Mouse (Mus musculus) liver, embryonic 12.5 days (tissue): Measurements from ENCODE around the gene Palm. TPM values are rescaled to one million over a fixed set of nuclear protein-coding genes. Genes with fewer than 3 reads are reported as not detected.

ENCODE experiments used
- ATAC-seq: fragments of 200-750 bp; cut with Nextera tagmentation; 2 replicates; pipeline ENCODE4 v1.8.0; 2017; ENCODE audit warnings: moderate number of reproducible peaks, mild to moderate bottlenecking, moderate library complexity
- H3K27ac ChIP-seq: fragments of 300-500 bp; sonication (generic); 2 replicates; pipeline ENCODE4 v1.5.1; 2016; ENCODE audit warnings: mild to moderate bottlenecking
- H3K27me3 ChIP-seq: fragments of 300-500 bp; sonication (generic); replicated peaks from 2 replicates; pipeline ENCODE4 v1.6.1; 2016; ENCODE audit warnings: mild to moderate bottlenecking, moderate library complexity
- H3K36me3 ChIP-seq: fragments of 300-500 bp; sonication (generic); 2 replicates; pipeline ENCODE4 v1.6.1; 2016; ENCODE audit warnings: mild to moderate bottlenecking, moderate library complexity
- H3K4me1 ChIP-seq: fragments of 300-500 bp; sonication (generic); 2 replicates; pipeline ENCODE4 v1.6.1; 2016
- H3K4me2 ChIP-seq: fragments of 300-500 bp; sonication (generic); 2 replicates; pipeline ENCODE4 v1.6.1; 2016; ENCODE audit warnings: mild to moderate bottlenecking, moderate library complexity
- H3K4me3 ChIP-seq: fragments of 300-500 bp; sonication (generic); 2 replicates; pipeline ENCODE4 v1.5.1; 2016; ENCODE audit warnings: mild to moderate bottlenecking, moderate library complexity
- H3K9ac ChIP-seq: fragments of 300-500 bp; sonication (generic); 2 replicates; pipeline ENCODE4 v1.6.1; 2016; ENCODE audit warnings: mild to moderate bottlenecking, moderate library complexity
- H3K9me3 ChIP-seq: fragments of 300-500 bp; sonication (generic); replicated peaks from 2 replicates; pipeline ENCODE4 v1.6.1; 2016; ENCODE audit warnings: mild to moderate bottlenecking, moderate library complexity
- whole genome bisulfite sequencing: fragments of 180-500 bp; shearing (Covaris S2); methylation state at CpG from one replicate; pipeline ENCODE4 v1.1.7; 2016; ENCODE audit not compliant: insufficient replicate concordance; 5-methylcytosine and 5-hydroxymethylcytosine counted together
- polyA plus RNA-seq: library from polyadenylated mRNA; unstranded; fragments of >200 nt; fragmentation: Nextera tagmentation; extraction: Ambion mirVana; gene quantifications from 2 replicates; pipeline ENCODE4 v1.2.1, GENCODE M21; 2016

The Palm gene
- polyA plus RNA-seq, 1 experiment from 2014 or later = 13.2 TPM

- peak; percentile 20 for ATAC-seq
- H3K9ac ChIP-seq = peak overlapping the region; percentile 97
- H3K4me3 ChIP-seq = peak overlapping the region; percentile 93
- under 1% methylated on average over 82 of the region's 83 CpGs for WGBS
- no peaks in the 10 kb centered on the region for H3K27me3 ChIP-seq
- H3K9me3 ChIP-seq = no peaks in the 10 kb centered on the region
- H3K4me2 ChIP-seq = peak overlapping the region; percentile 98
- H3K4me1 ChIP-seq = peaks cover 81% of the 10 kb centered on the region
- peak overlapping the region; percentile 99 for H3K27ac ChIP-seq
- peaks cover 43% of the 10 kb centered on the region for H3K36me3 ChIP-seq
These were observed 61.6 kb downstream of the Palm start for GRCm38 (mm10) chr10:79854801-79855541.

- H3K9me3 ChIP-seq = no peaks in the 10 kb centered on the region
- H3K9ac ChIP-seq = peak overlapping the region; percentile 97
- H3K4me1 ChIP-seq = peaks cover 74% of the 10 kb centered on the region
- WGBS = 2% methylated on average over 10 of the region's 10 CpGs
- peaks cover 50% of the 10 kb centered on the region for H3K36me3 ChIP-seq
- no peak for ATAC-seq
- peak overlapping the region; percentile 93 for H3K4me3 ChIP-seq
- no peaks in the 10 kb centered on the region for H3K27me3 ChIP-seq
- peak overlapping the region; percentile 99 for H3K27ac ChIP-seq
- H3K4me2 ChIP-seq = peak overlapping the region; percentile 98
These were observed 62.3 kb downstream of the Palm start for GRCm38 (mm10) chr10:79855558-79856184.

DNA sequence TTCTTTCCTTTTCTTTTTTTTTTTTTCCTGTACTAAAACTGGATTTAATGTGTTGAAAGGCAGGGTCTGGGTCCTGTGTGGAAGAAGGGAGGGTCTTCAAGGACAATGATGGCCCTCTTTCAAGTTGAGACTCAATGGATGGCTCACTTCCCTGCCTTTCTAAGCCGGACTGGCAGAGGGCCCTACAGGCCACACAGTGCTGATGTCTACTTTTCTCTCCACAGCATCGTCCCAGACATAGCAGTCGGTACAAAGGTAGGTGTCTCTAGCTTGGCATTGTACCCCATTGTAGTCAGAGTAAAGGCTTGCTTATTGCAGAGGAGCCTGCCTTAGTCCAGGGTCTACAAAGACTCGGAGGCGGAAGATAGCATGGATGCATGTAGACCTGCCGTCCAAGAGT lies 62.9 kb downstream of the Palm start:
- no peak for ATAC-seq
- Histone ChIP-seq H3K9ac (peak overlapping the region; percentile 97), H3K9me3 (no peaks in the 10 kb centered on the region), H3K36me3 (peaks cover 56% of the 10 kb centered on the region), H3K27ac (peak overlapping the region; percentile 99), H3K4me1 (peaks cover 68% of the 10 kb centered on the region), H3K4me3 (peak overlapping the region; percentile 93), H3K27me3 (no peaks in the 10 kb centered on the region), H3K4me2 (peak overlapping the region; percentile 98)
- WGBS = 46% methylated on average over 6 of the region's 6 CpGs

DNA sequence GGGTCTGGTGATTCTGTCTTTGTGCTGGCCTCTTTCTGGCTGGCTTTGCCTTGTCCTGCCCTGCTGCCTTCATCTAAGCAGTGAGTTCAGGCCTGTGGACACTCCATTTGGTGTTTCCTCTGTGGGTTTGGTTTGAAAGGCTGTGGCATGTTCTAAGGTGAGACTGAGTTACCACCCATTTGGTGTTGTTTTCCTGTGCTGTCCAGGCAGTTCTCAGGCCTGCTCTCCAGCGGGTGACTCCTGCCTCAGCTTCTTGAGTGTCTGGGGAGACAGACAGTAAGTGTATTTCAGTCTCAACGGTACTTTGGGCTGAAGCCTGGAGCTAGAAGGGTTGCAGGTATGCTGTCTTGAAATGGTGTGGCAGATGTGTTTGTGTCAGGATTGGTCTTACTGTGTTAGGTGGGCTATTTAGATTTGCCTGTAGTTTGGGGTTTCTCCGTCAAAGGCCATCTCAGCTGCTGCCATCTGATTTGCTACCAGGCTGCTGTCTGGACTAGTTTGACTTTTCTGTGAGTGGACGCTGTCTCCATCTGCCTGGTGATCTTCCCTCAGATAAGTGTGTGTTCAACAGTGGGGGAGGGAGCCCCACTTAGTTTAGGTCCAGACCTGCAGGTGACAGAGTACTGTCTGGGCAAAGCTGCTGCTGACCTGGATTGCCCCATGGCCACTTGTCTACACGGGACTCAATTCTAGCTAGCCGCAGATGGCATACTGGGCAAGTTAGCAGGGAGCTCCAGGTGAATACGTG lies 63.5 kb downstream of the Palm start:
- no peaks in the 10 kb centered on the region for H3K9me3 ChIP-seq
- H3K4me2 ChIP-seq = peak overlapping the region; percentile 98
- H3K36me3 ChIP-seq = peaks cover 62% of the 10 kb centered on the region
- peak overlapping the region; percentile 93 for H3K4me3 ChIP-seq
- WGBS = 42% methylated on average over 7 of the region's 7 CpGs
- peaks cover 62% of the 10 kb centered on the region for H3K4me1 ChIP-seq
- H3K27me3 ChIP-seq = no peaks in the 10 kb centered on the region
- H3K27ac ChIP-seq = peak overlapping the region; percentile 99
- no peak for ATAC-seq
- H3K9ac ChIP-seq = peak overlapping the region; percentile 97

DNA sequence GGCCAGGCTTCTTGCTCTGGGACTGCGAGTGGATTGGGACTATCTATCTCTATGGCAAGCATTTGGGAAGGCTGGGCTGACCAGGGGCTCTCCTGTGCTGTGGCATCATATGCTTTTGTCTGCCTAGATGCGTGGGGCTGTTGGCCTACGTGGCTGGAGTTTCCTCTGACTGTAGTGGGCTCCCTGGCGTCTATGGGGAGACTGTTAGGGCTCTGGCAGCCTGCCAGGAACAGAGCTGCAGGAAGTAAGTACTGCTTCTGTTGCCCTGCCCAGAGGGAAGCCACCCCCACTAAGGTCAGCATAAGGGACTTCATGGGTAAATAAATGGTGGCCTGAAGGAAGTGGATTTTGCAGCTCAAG lies 64.1 kb downstream of the Palm start:
- H3K27me3 ChIP-seq = no peaks in the 10 kb centered on the region
- H3K4me1 ChIP-seq = peaks cover 56% of the 10 kb centered on the region
- peak overlapping the region; percentile 97 for H3K9ac ChIP-seq
- 42% methylated on average over 4 of the region's 4 CpGs for whole genome bisulfite sequencing
- H3K4me3 ChIP-seq = peak overlapping the region; percentile 93
- H3K27ac ChIP-seq = peak overlapping the region; percentile 99
- no peaks in the 10 kb centered on the region for H3K9me3 ChIP-seq
- H3K36me3 ChIP-seq = peaks cover 67% of the 10 kb centered on the region
- peak overlapping the region; percentile 98 for H3K4me2 ChIP-seq
- ATAC-seq = no peak

DNA sequence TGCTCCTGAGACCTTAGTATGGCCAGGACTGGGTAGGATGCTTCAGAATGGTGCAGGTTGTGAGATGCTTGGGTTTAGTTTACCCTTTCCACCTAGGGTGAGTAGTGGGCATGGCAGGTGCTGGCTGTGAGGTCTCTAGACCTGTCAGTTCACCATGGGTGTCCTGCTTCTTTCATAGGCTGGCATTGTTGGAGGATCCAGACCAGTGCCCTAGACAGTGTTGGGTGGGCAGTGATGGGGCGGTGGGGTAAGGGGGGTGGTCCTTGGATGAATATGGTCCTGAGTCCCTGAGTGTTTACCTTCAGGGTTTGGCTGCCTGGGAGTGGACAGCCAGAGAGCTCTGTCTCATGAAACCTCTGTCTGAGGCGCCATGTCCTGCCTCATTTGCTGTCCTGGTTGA lies 64.5 kb downstream of the Palm start:
- Histone ChIP-seq H3K27ac (peak overlapping the region; percentile 99; the same call in 1 of the 2 replicates), H3K4me2 (peak overlapping the region; percentile 98), H3K4me3 (peak overlapping the region; percentile 93), H3K4me1 (peaks cover 52% of the 10 kb centered on the region), H3K9ac (0 out of 2 replicates have a peak overlapping the region, but pooled peaks have one; percentile 22), H3K9me3 (no peaks in the 10 kb centered on the region), H3K36me3 (peaks cover 72% of the 10 kb centered on the region), H3K27me3 (no peaks in the 10 kb centered on the region)
- WGBS = 78% methylated on average over 2 of the region's 2 CpGs
- ATAC-seq = no peak

- Histone ChIP-seq H3K4me1 (peaks cover 45% of the 10 kb centered on the region), H3K36me3 (peaks cover 78% of the 10 kb centered on the region), H3K4me3 (peak overlapping the region; percentile 93), H3K9ac (0 out of 2 replicates have a peak overlapping the region, but pooled peaks have one; percentile 22), H3K9me3 (no peaks in the 10 kb centered on the region), H3K27me3 (no peaks in the 10 kb centered on the region), H3K27ac (peak overlapping the region; percentile 42; the same call in 1 of the 2 replicates), H3K4me2 (peak overlapping the region; percentile 98)
- ATAC-seq = no peak
- 71% methylated on average over 17 of the region's 17 CpGs for WGBS
These were observed 65.2 kb downstream of the Palm start for GRCm38 (mm10) chr10:79858416-79859074.

GRCm38 (mm10) chr10:79859116-79859515 lies 65.7 kb downstream of the Palm start:
- no peaks in the 10 kb centered on the region for H3K27me3 ChIP-seq
- no peak overlapping the region for H3K4me2 ChIP-seq
- 84% methylated on average over 11 of the region's 11 CpGs for WGBS
- peaks cover 84% of the 10 kb centered on the region for H3K36me3 ChIP-seq
- peaks cover 42% of the 10 kb centered on the region for H3K4me1 ChIP-seq
- no peak for ATAC-seq
- no peaks in the 10 kb centered on the region for H3K9me3 ChIP-seq
- H3K27ac ChIP-seq = no peak overlapping the region
- no peak overlapping the region for H3K4me3 ChIP-seq
- H3K9ac ChIP-seq = no peak overlapping the region

DNA sequence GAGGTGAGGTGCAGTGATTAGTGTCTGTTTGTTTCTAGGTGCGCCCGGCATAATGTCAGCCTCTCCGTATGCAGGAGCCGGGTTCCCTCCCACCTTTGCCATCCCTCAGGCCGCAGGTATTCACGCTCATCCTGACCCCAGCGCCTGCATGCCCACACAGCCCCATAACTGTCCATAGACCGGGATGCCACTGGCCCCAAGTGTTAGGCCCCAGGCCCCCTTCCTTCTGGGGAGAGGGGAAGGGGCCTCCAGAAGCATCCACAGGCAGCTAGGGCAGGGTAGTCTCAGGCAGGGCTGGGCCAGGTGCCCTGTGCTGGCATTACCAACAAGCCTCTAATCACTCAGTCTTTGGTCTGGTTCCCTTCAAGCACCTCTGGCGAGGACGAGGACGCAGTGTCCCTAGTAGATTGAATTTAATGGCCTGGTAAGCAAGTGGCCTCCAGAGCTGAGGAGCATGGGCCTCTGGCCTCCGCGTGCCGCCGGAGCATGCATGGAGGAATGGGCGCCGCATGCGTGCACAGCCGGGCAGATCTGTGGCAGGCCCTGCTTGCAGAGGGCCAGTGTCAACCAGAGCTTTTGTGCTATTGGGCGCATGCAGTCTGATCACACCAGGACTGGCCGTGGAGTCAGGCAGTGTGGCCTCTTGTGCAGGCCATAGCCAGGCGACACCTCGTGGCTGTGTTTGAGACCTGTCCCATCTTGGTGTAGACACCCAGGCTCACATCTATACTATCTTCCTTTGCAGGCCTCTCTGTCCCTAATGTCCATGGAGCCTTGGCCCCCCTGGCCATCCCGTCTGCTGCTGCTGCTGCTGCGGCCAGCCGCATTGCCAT lies 66.9 kb downstream of the Palm start:
- Histone ChIP-seq H3K4me2 (no peak overlapping the region), H3K36me3 (peaks cover 96% of the 10 kb centered on the region), H3K27me3 (no peaks in the 10 kb centered on the region), H3K9ac (no peak overlapping the region; the same call in 1 of the 2 replicates), H3K4me1 (peaks cover 48% of the 10 kb centered on the region), H3K9me3 (no peaks in the 10 kb centered on the region), H3K27ac (no peak overlapping the region), H3K4me3 (no peak overlapping the region)
- WGBS = 91% methylated on average over 26 of the region's 26 CpGs
- no peak for ATAC-seq

DNA sequence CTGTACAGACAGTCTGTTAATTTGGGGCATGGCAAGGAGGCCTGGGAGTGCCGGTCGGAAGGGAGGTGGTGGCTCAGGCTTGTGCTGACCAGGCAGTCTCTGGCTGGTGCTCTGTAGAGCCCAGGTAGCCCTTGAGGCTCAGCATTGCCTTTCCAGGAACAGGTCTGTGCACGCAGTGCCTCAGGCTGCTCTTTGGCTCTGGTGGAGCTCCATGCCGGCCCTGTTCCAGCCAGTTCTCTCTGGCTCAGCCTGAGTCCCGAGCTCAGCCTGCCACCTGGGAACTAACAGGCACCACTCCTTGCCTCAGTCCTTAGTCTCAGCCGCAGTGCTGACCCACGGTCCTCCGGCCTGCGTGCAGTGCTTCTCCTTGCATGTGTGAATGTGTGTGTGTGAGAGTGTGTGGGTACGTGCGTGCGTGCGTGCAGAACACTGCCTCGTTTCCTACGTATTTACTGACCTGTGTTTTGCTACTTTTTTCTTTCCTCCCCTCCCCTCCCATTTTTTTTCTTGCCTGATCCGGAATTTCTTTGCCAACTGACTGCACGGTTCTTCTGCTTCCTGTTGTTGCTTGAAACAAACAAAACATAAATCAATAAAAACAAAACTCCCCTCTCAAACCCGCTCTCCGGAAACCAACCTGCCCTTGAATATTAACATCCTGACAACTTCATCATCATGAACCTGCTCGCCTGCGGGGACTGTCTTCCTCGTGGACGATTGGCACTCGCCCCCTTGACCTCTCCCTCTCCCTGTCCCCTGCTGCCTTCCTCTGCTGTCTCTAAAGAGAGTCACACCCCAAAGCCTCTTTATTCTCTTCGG lies 68.1 kb downstream of the Palm start:
- Histone ChIP-seq H3K4me2 (no peak overlapping the region), H3K4me1 (peaks cover 43% of the 10 kb centered on the region), H3K27ac (0 out of 2 replicates have a peak overlapping the region, but pooled peaks have one; percentile 8), H3K27me3 (no peaks in the 10 kb centered on the region), H3K9me3 (no peaks in the 10 kb centered on the region), H3K9ac (no peak overlapping the region), H3K36me3 (peaks cover 98% of the 10 kb centered on the region), H3K4me3 (no peak overlapping the region)
- 87% methylated on average over 25 of the region's 25 CpGs for WGBS
- ATAC-seq = no peak
